8 mouse cellular contexts compared by ENCODE assay signal in the genomic region with DNA sequence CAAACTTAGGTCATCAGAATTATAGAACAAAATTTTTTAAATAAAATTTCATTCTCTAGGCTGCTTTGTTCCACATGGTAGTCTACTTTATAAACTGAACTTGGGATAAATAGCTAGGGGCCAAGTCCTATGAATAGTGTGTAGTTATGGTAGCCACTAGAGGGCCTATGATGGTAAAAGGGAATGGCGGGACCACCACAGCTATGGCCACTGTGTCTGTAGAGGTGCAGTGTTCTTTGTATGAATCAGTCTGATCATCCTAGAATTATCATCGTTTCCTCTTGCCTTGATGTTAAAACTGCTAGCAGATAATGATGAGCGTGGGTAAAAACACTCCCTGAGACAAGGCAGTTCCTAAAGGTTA. TPM values are rescaled to one million over a fixed set of nuclear protein-coding genes. Genes with fewer than 3 reads are reported as not detected.
DNase-seq lines count a peak whose midpoint lies in the region; ATAC-seq and TF ChIP-seq lines count a peak whose summit lies in the region.

No protein-coding gene starts in this region.

- no peaks in the 10 kb centered on the region for H3K27me3 ChIP-seq in hindbrain, embryonic 16.5 days (replicated peaks; ENCODE audit: control insufficient read depth, insufficient read depth, low read length)
- no peaks in the 10 kb centered on the region for H3K27me3 ChIP-seq in midbrain, embryonic 10.5 days (ENCODE audit: low read depth, poor library complexity, severe bottlenecking)

- no peak for DNase-seq in left cerebral cortex, adult 2 months (ENCODE audit: extremely low spot score in 1 of 2, low spot score in 2 of 2)
- no peak for DNase-seq in left cerebral cortex, adult 8-10 months (ENCODE audit: low spot score in 2 of 2)
- DNase-seq in midbrain, embryonic 10.5 days (ENCODE audit: low spot score) = no peak
- DNase-seq in right cerebral cortex, postnatal 14 days = no peak
- no peak for DNase-seq in adrenal gland, adult (ENCODE audit: inconsistent age in 2 of 2, low spot score in 1 of 2)
- no peak for DNase-seq in spleen, postnatal 14 days (ENCODE audit: low spot score in 2 of 2)

- H3K4me3 ChIP-seq in left cerebral cortex, adult 2 months = peak overlapping the region; percentile 79
- peak overlapping the region; percentile 53; the same call in 1 of the 2 replicates for H3K4me3 ChIP-seq in hindbrain, embryonic 16.5 days (ENCODE audit: low read length)
- H3K4me3 ChIP-seq in midbrain, embryonic 10.5 days = peak overlapping the region; percentile 72

- peak; percentile 42; the same call in 1 of the 2 replicates for ATAC-seq in common myeloid progenitor, adult 5-6 weeks (replicated peaks; ENCODE audit: low read depth, poor library complexity, severe bottlenecking)
- peak; percentile 61 for ATAC-seq in hindbrain, embryonic 16.5 days

- intact Hi-C loops in left cerebral cortex, adult 2 months (cut with DNase I) = loop anchor here (2.0 to 10.0 kb wide), 2 partner anchors 94 to 556 kb away; partner anchors contain the start of gene Rab11a

- TF ChIP-seq CTCF in left cerebral cortex, adult 2 months (IDR thresholded peaks at IDR 0.05) = peak; percentile 38

- peak overlapping the region; percentile 70 for H3K4me2 ChIP-seq in hindbrain, embryonic 16.5 days (ENCODE audit: low read length)

- H3K9me3 ChIP-seq in hindbrain, embryonic 16.5 days (ENCODE audit: control insufficient read depth, low read length) = no peaks in the 10 kb centered on the region
- no peaks in the 10 kb centered on the region for H3K9me3 ChIP-seq in midbrain, embryonic 10.5 days (replicated peaks)

- H3K9ac ChIP-seq in hindbrain, embryonic 16.5 days (ENCODE audit: low read depth, low read length) = no peak overlapping the region; the same call in 1 of the 2 replicates

- peaks cover 18% of the 10 kb centered on the region for H3K4me1 ChIP-seq in hindbrain, embryonic 16.5 days (ENCODE audit: control insufficient read depth, insufficient read depth, low read depth, low read length)
- H3K4me1 ChIP-seq in midbrain, embryonic 10.5 days = peaks cover 28% of the 10 kb centered on the region

- peak overlapping the region; percentile 68 for H3K27ac ChIP-seq in left cerebral cortex, adult 2 months
- H3K27ac ChIP-seq in hindbrain, embryonic 16.5 days (ENCODE audit: low read depth, low read length) = peak overlapping the region; percentile 75
- peak overlapping the region; percentile 83 for H3K27ac ChIP-seq in midbrain, embryonic 10.5 days (replicated peaks)

- peaks cover 29% of the 10 kb centered on the region for H3K36me3 ChIP-seq in hindbrain, embryonic 16.5 days (ENCODE audit: control insufficient read depth, insufficient read depth, low read length)
- peaks cover 88% of the 10 kb centered on the region for H3K36me3 ChIP-seq in midbrain, embryonic 10.5 days

- WGBS in hindbrain, embryonic 16.5 days = 30% methylated on average over 3 of the region's 3 CpGs
- 41% methylated on average over 3 of the region's 3 CpGs for WGBS in midbrain, embryonic 10.5 days

RNA-seq across cellular contexts. Expression of gene Snapc5, which starts 0.5 kb away (rescaled TPM):
- 10 to 100 TPM; 20.5 to 21.6 TPM for total RNA-seq in left cerebral cortex, adult 2 months (2021)
- total RNA-seq in left cerebral cortex, adult 8-10 months (2022) = 10 to 100 TPM; 18.7 to 25.0 (median 23.0) TPM
- 37.7 and 44.9 TPM in 2 replicates for total RNA-seq in common myeloid progenitor, adult 5-6 weeks (2017)
- polyA plus RNA-seq in hindbrain, embryonic 16.5 days (2015; fragmentation: Nextera tagmentation; extraction: Ambion mirVana) = 32.2 and 40.1 TPM in 2 replicates
- polyA plus RNA-seq in midbrain, embryonic 10.5 days (2016; fragmentation: Nextera tagmentation; extraction: Ambion mirVana) = 40.0 and 42.3 TPM in 2 replicates

RNA-seq across cellular contexts. Expression of gene Rpl4, which starts 5.4 kb away (rescaled TPM):
- 100 to 1,000 TPM; 517 to 522 TPM for total RNA-seq in left cerebral cortex, adult 2 months (2021)
- 100 to 1,000 TPM; 558 to 632 (median 593) TPM for total RNA-seq in left cerebral cortex, adult 8-10 months (2022)
- 3,431 and 3,472 TPM in 2 replicates for total RNA-seq in common myeloid progenitor, adult 5-6 weeks (2017)
- polyA plus RNA-seq in hindbrain, embryonic 16.5 days (2015; fragmentation: Nextera tagmentation; extraction: Ambion mirVana) = 580 and 585 TPM in 2 replicates
- polyA plus RNA-seq in midbrain, embryonic 10.5 days (2016; fragmentation: Nextera tagmentation; extraction: Ambion mirVana) = 1,053 and 1,229 TPM in 2 replicates

RNA-seq across cellular contexts. Expression of gene Zwilch, which starts 5.7 kb away (rescaled TPM):
- 1 to 10 TPM; 3.8 to 4.4 TPM for total RNA-seq in left cerebral cortex, adult 2 months (2021)
- total RNA-seq in left cerebral cortex, adult 8-10 months (2022) = 1 to 10 TPM; 4.0 to 4.7 (median 4.4) TPM
- total RNA-seq in common myeloid progenitor, adult 5-6 weeks (2017) = 136 and 138 TPM in 2 replicates
- polyA plus RNA-seq in hindbrain, embryonic 16.5 days (2015; fragmentation: Nextera tagmentation; extraction: Ambion mirVana) = 6.6 and 9.4 TPM in 2 replicates
- 42.6 and 42.8 TPM in 2 replicates for polyA plus RNA-seq in midbrain, embryonic 10.5 days (2016; fragmentation: Nextera tagmentation; extraction: Ambion mirVana)

RNA-seq across cellular contexts. Expression of gene Uchl4, which starts 56.4 kb away (rescaled TPM):
- total RNA-seq in left cerebral cortex, adult 2 months (2021) = 1 to 10 TPM; 1.5 TPM
- total RNA-seq in left cerebral cortex, adult 8-10 months (2022) = 1 to 10 TPM; 1.9 to 2.9 (median 2.5) TPM
- total RNA-seq in common myeloid progenitor, adult 5-6 weeks (2017) = 0.46 and 2.0 TPM in 2 replicates
- 2.1 and 4.3 TPM in 2 replicates for polyA plus RNA-seq in hindbrain, embryonic 16.5 days (2015; fragmentation: Nextera tagmentation; extraction: Ambion mirVana)
- 3.0 and 3.1 TPM in 2 replicates for polyA plus RNA-seq in midbrain, embryonic 10.5 days (2016; fragmentation: Nextera tagmentation; extraction: Ambion mirVana)

Comparison
In these comparisons a context has a peak if more than half of its experiments do, and no peak if none do; other contexts are left out.
1. RNA of gene Zwilch, which starts 5.7 kb away (total RNA-seq): 136 to 138 TPM in common myeloid progenitor, adult 5-6 weeks; 4.0 to 4.7 TPM in left cerebral cortex, adult 8-10 months and 3.8 to 4.4 TPM in left cerebral cortex, adult 2 months; every median in the first group is over 10 times any median in the second.
2. Peak in every context shown above with its lines, with median percentiles within 50 percentile points of each other: H3K27ac ChIP-seq and H3K4me3 ChIP-seq.